Mouse (Mus musculus) embryo, embryonic 11.5 days (tissue): Measurements from ENCODE around the gene Gm2956.
"Not testable (repeated sequence)": the region's sequence is repeated elsewhere in the genome, so short reads cannot be mapped to it uniquely, and the experiment has no call there.

Source experiments
- DNase-seq: peaks from one replicate; pipeline ENCODE4 v3.0.0-alpha.2; 2012; ENCODE audit warnings: low read depth, low spot score

Gm2956 gene

GRCm38 (mm10) chr14:3332087-3332677 is at the start of gene Gm2956:
Gene Gm2956, plus strand, starts transcription at chr14:3332627.
- DNase-seq, result not testable (repeated sequence)

- DNase-seq, result not testable (repeated sequence)
These were observed 979 bp downstream of the Gm2956 start for GRCm38 (mm10) chr14:3333406-3333805.

DNA sequence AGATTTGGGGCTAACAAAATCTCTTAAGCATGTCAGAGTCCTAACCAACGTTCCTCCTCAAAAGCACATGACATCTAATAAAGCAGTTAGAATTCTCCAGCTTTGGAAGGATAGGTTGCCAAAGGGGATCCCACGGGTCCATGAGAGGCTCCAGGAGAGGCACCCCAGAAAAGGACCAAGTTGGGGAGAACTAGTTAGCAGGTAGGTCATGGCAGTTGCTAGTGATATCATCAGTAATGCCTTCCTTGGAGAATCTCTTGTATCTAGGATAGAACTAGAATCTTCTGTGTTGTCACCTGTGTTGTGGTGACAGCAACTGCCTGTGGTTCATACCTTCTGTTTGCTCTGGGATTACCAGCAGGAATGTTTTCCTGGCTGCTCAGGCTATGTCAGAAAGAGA is 62.4 kb downstream of the Gm2956 start, which contains the start of gene Gm10413:
Gene Gm10413 (plus strand): TSS at position 301 of the 400 bp plus-strand sequence.
- not testable (repeated sequence) for DNase-seq
